Mouse (Mus musculus) adrenal gland (tissue): ENCODE results near the gene Olfr1411.

Experiments
- intact Hi-C: fragments of 180-260 bp; cut with DNase I; formaldehyde crosslinking; loops from one replicate; pipeline ENCODE4 v1.15.1; 2025

Olfr1411 gene

GRCm38 (mm10) chr1:92638181-92638580 is 44.0 kb downstream of the Olfr1411 start:
- intact Hi-C loops: no loop called here

GRCm38 (mm10) chr1:92638736-92639135 is 44.5 kb downstream of the Olfr1411 start:
- intact Hi-C loops: no loop called here

DNA sequence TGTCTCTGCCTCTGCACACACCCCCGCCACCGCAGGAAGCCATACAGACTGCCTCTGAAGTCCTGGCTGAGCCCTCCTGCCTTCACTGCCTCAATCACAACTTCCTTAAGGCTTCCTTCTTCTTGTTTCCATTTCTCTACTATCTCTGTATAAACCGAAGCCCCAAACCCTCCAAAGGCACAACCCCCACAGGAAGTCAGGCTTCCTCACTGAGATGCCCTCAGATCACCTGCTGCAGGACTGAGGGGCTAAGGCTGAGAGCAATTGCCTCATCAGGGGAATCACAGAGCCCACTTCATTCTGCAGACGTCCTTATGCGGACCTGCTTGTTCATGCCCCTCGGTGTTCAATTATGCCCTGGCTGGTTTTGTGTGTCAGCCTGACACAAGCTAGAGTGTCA is 46.2 kb downstream of the Olfr1411 start:
- intact Hi-C loops: no loop called here

DNA sequence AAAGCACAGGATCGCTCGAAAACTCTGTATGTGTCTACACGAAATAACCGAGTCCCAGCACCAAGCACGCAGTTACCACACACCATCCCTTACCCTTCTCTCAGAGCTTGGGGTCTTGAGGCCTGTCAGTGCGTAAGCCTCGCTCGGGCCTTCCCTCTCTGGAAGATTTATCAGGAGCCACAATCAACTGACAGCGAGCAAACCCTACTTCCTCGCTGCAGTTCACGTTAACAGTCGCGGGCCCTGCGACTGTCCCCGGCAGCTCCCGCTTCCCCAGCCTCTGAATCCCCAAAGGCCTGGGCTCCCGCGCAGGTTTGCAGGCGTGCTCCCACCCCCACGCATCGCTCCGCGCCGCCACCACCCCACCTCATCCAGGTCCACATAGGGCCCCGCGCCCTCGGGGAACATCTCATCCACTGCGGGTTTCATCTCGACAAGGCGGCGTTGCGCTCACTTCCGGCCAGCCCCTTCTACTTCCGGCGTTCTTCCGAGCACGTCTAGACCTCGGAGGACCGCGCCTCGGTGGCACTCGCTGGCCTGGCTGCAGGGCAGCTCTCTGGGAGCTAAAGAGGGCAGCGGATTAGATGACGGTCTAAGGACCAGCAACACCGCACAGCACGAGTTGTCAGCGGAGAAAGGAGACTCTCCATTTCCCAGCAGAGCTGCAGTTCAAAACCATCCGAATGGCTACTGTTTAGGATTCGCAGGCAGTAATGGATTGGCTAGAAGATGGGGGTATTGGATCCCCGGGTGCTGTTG is 47.5 kb downstream of the Olfr1411 start, which contains the start of gene Cops9:
Gene Cops9 (minus strand): TSS at position 472 of the 759 bp plus-strand sequence.
- intact Hi-C loops: no loop called here

- intact Hi-C loops: no loop called here
Measured at GRCm38 (mm10) chr1:92643691-92644090, 49.5 kb downstream of the Olfr1411 start.

- intact Hi-C loops: loop anchor here (5.0 kb wide), 2 partner anchors 123 to 187 kb away; partner anchors contain the start of gene Gpc1
Measured at GRCm38 (mm10) chr1:92644916-92645315, 50.7 kb downstream of the Olfr1411 start.

DNA sequence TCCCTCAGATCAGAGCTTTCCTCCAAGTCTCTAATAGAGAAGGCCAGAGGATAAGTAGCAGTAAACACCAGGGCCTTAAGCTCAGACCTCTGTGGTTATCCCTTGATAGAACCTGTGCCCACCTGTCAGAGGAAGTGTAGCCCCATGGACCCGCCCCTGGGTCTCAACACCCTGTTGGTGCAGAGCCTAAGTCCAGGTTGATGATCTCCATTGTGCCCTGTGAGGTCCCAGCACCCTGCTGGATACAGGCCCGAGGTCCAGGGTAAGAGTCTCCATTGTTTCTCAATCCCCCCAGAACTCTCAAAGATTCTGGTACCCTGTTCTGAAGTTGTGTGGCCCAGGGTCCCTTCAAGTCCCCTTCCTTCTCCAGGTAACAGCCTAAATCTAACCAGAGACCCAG is 51.9 kb downstream of the Olfr1411 start:
- intact Hi-C loops: loop anchor here (5.0 kb wide), 2 partner anchors 124 to 186 kb away; partner anchors contain the start of gene Gpc1

- intact Hi-C loops: loop anchor here (5.0 kb wide), 2 partner anchors 124 to 186 kb away; partner anchors contain the start of gene Gpc1
Measured at GRCm38 (mm10) chr1:92646601-92647000, 52.4 kb downstream of the Olfr1411 start.

DNA sequence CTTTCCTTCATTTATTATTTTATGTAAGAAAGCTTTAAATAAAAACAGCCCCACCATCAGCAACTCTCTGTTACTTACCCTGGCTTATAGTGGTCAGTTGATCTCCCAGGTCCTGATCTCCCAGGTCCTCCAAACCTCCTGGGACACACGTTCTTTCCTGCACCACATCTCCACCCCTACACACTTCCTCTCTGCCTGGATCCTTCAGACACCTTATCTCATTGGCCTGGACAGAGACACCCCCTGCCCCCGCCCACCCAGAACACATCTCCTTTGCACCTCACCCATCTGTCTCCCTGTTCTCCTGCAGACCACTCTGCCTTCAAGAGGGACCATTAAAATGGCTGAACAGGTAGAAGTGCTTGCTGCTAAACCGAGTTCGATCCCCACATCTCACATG is 52.8 kb downstream of the Olfr1411 start:
- intact Hi-C loops: loop anchor here (1.0 to 5.0 kb wide), 3 partner anchors 33 to 185 kb away; partner anchors contain the start of gene Gpc1
